Mouse (Mus musculus) midbrain, embryonic 15.5 days (tissue): Measurements from ENCODE around the gene Npepps. TPM values are rescaled to one million over a fixed set of nuclear protein-coding genes. Genes with fewer than 3 reads are reported as not detected.
"Not testable (repeated sequence)": the region's sequence is repeated elsewhere in the genome, so short reads cannot be mapped to it uniquely, and the experiment has no call there.

Source experiments
- ATAC-seq: fragments of 200-750 bp; cut with Nextera tagmentation; replicated peaks from 2 replicates; pipeline ENCODE4 v1.8.0; 2017; ENCODE audit warnings: moderate TSS enrichment
- H3K27ac ChIP-seq: fragments of 300-500 bp; sonication (generic); 2 replicates; pipeline ENCODE4 v1.5.1; 2015; ENCODE audit warnings: mild to moderate bottlenecking, inconsistent platforms
- H3K27me3 ChIP-seq: fragments of 300-500 bp; sonication (generic); replicated peaks from 2 replicates; pipeline ENCODE4 v1.6.1; 2015; ENCODE audit warnings: inconsistent platforms
- H3K36me3 ChIP-seq: fragments of 300-500 bp; sonication (generic); replicated peaks from 2 replicates; pipeline ENCODE4 v1.6.1; 2015; ENCODE audit warnings: inconsistent platforms
- H3K4me1 ChIP-seq: fragments of 300-500 bp; sonication (generic); 2 replicates; pipeline ENCODE4 v1.6.1; 2015; ENCODE audit warnings: inconsistent platforms
- H3K4me2 ChIP-seq: fragments of 300-500 bp; sonication (generic); 2 replicates; pipeline ENCODE4 v1.6.1; 2015; ENCODE audit warnings: inconsistent platforms, mild to moderate bottlenecking, moderate library complexity
- H3K4me3 ChIP-seq: fragments of 300-500 bp; sonication (generic); 2 replicates; pipeline ENCODE4 v1.5.1; 2015; ENCODE audit warnings: mild to moderate bottlenecking, inconsistent platforms
- H3K9ac ChIP-seq: fragments of 300-500 bp; sonication (generic); 2 replicates; pipeline ENCODE4 v1.6.1; 2015; ENCODE audit warnings: mild to moderate bottlenecking, inconsistent platforms
- H3K9me3 ChIP-seq: fragments of 300-500 bp; sonication (generic); 2 replicates; pipeline ENCODE4 v1.6.1; 2016; ENCODE audit warnings: inconsistent platforms
- WGBS: fragments of 180-500 bp; shearing (Covaris S2); methylation state at CpG from one replicate; pipeline ENCODE4 v1.1.7; 2015; ENCODE audit warnings: mixed read lengths; 5-methylcytosine and 5-hydroxymethylcytosine counted together
- polyA plus RNA-seq: library from polyadenylated mRNA; unstranded; fragments of >200 nt; fragmentation: Nextera tagmentation; extraction: Ambion mirVana; gene quantifications from 2 replicates; pipeline ENCODE4 v1.2.1, GENCODE M21; 2015

Gene Npepps
- polyA plus RNA-seq, 1 experiment from 2014 or later, result 161 TPM

DNA sequence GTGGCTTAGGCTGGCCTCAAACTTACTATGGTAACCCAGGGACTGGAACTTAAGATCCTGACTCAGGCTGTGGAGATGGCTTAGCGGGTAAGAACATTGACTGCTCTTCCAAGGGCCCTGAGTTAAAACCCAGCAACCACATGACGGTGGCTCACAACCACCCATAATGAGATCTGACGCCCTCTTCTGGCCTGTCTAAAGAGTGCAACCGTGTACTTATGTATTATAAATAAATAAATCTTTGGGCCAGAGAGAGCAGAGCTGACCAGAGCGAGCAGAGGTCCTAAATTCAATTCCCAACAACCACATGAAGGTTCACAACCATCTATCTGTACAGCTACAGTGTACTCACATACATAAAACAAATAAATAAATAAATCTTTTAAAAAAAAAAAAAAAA is 6.8 kb downstream of the Npepps start:
- Histone ChIP-seq H3K9me3 (no peaks in the 10 kb centered on the region), H3K4me1 (peaks cover 22% of the 10 kb centered on the region), H3K9ac (no peak overlapping the region), H3K27ac (no peak overlapping the region), H3K4me2 (no peak overlapping the region), H3K36me3 (no peaks in the 10 kb centered on the region), H3K27me3 (no peaks in the 10 kb centered on the region), H3K4me3 (no peak overlapping the region)
- no peak for ATAC-seq
- WGBS, result 85% methylated on average over 5 of the region's 5 CpGs

DNA sequence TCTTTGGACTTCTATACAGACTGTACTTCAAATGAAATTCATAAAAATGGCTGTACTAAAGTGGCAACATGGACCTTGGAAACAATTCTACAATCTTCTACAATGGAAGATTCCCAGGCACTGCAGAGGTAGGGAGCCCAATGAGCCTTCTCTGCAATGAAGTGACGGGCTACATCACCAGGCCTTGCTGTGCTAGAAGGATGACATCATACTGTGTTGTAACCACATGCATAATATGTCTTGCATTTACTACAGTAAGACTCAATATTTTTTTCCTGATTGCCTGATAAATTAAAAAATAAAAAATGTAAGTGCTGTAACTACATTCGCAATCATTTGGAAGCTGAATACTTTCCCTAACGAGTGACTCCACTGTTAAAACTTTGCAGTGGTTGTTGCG is 7.6 kb downstream of the Npepps start:
- no peaks in the 10 kb centered on the region for H3K27me3 ChIP-seq
- 96% methylated on average over 4 of the region's 4 CpGs for WGBS
- no peak overlapping the region for H3K9ac ChIP-seq
- H3K4me1 ChIP-seq, result peaks cover 14% of the 10 kb centered on the region
- no peaks in the 10 kb centered on the region for H3K9me3 ChIP-seq
- ATAC-seq, result no peak
- no peaks in the 10 kb centered on the region for H3K36me3 ChIP-seq
- H3K27ac ChIP-seq, result no peak overlapping the region
- no peak overlapping the region for H3K4me3 ChIP-seq
- H3K4me2 ChIP-seq, result no peak overlapping the region

DNA sequence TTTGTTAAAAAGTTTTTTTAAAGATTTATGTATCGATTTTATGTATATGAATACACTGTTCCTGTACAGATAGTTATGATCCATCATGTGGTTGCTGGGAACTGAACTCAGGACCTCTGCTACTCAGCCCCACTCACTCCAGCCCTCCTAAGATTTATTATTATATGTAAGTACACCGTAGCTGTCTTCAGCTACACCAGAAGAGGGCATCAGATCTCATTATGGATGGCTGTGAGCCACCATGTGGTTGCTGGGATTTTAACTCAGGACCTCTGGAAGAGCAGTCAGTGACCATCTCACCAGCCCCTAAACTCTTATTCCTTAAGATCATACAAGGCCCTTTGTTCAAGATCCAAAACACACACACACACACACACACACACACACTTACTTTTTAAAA is 10.4 kb downstream of the Npepps start:
- not testable (repeated sequence) for ATAC-seq, H3K36me3 ChIP-seq, H3K9me3 ChIP-seq, H3K27me3 ChIP-seq, H3K9ac ChIP-seq, H3K27ac ChIP-seq, H3K4me1 ChIP-seq, H3K4me2 ChIP-seq, H3K4me3 ChIP-seq
- WGBS, result 82% methylated on average over 2 of the region's 2 CpGs

- ATAC-seq, H3K27ac ChIP-seq, H3K9me3 ChIP-seq, H3K4me2 ChIP-seq, H3K4me1 ChIP-seq, H3K27me3 ChIP-seq, H3K4me3 ChIP-seq, H3K36me3 ChIP-seq, H3K9ac ChIP-seq: not testable (repeated sequence)
- 97% methylated on average over 1 of the region's 1 CpGs for WGBS
Measured at GRCm38 (mm10) chr11:97266544-97266943, 13.9 kb downstream of the Npepps start.

DNA sequence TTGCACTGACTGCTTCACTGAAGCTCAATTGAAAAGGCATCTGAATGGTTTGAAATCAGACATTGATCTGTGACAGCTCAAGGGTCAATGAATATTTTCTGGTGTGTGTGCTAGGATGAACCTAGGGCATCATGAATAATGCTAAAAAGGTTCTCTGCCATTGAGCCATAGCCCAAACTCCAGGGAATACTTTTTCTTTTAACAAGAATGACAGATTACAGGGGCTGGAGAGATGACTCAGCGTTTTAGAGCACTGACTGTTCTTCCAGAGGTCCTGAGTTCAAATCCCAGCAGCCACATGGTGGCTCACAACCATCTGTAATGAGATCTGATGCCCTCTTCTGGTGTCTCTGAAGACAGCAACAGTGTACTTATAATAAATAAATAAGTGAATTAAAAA is 30.8 kb downstream of the Npepps start:
- not testable (repeated sequence) for H3K9ac ChIP-seq, H3K9me3 ChIP-seq, H3K4me2 ChIP-seq, H3K4me3 ChIP-seq, H3K27me3 ChIP-seq, H3K27ac ChIP-seq, ATAC-seq, H3K4me1 ChIP-seq
- 75% methylated on average over 1 of the region's 1 CpGs for WGBS
- H3K36me3 ChIP-seq, result peaks cover 12% of the 10 kb centered on the region; the same call in 1 of the 2 replicates

GRCm38 (mm10) chr11:97246510-97247159 is 33.8 kb downstream of the Npepps start:
- no peak overlapping the region for H3K27ac ChIP-seq
- H3K36me3 ChIP-seq, result peaks cover 21% of the 10 kb centered on the region; the same call in 1 of the 2 replicates
- no peak overlapping the region for H3K4me3 ChIP-seq
- 93% methylated on average over 10 of the region's 10 CpGs for WGBS
- no peaks in the 10 kb centered on the region for H3K9me3 ChIP-seq
- no peak for ATAC-seq
- H3K9ac ChIP-seq, result no peak overlapping the region
- no peaks in the 10 kb centered on the region for H3K27me3 ChIP-seq
- H3K4me1 ChIP-seq, result no peaks in the 10 kb centered on the region
- H3K4me2 ChIP-seq, result no peak overlapping the region

GRCm38 (mm10) chr11:97241321-97241720 is 39.1 kb downstream of the Npepps start:
- Histone ChIP-seq H3K9ac (no peak overlapping the region), H3K27me3 (no peaks in the 10 kb centered on the region), H3K27ac (no peak overlapping the region), H3K36me3 (peaks cover 19% of the 10 kb centered on the region), H3K4me3 (no peak overlapping the region), H3K4me2 (no peak overlapping the region), H3K9me3 (no peaks in the 10 kb centered on the region), H3K4me1 (no peaks in the 10 kb centered on the region)
- WGBS, result 95% methylated on average over 7 of the region's 7 CpGs
- ATAC-seq, result no peak

DNA sequence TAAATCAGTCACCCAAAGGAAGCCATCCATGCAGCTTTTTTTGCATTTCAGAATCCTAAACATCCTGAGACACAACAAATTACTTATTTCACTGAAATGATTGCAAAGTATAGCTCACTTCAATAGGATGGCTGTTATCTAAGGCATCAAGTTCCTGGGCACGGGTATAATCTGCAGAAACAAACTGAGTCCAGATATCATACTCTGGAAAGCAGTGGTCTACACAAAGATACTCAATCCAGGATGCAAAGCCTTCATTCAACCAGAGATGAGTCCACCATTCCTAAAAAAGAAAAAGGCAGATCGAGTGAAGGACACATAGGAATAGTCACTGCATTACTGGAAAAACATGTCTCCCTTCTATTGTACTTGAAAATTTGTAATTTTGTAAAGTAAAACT is 42.5 kb downstream of the Npepps start:
- H3K9me3 ChIP-seq, result no peaks in the 10 kb centered on the region
- H3K4me2 ChIP-seq, result no peak overlapping the region
- no peak for ATAC-seq
- no peaks in the 10 kb centered on the region for H3K27me3 ChIP-seq
- H3K36me3 ChIP-seq, result peaks cover 19% of the 10 kb centered on the region
- 95% methylated on average over 2 of the region's 2 CpGs for WGBS
- H3K27ac ChIP-seq, result no peak overlapping the region
- H3K4me3 ChIP-seq, result no peak overlapping the region
- H3K4me1 ChIP-seq, result no peaks in the 10 kb centered on the region
- H3K9ac ChIP-seq, result no peak overlapping the region

DNA sequence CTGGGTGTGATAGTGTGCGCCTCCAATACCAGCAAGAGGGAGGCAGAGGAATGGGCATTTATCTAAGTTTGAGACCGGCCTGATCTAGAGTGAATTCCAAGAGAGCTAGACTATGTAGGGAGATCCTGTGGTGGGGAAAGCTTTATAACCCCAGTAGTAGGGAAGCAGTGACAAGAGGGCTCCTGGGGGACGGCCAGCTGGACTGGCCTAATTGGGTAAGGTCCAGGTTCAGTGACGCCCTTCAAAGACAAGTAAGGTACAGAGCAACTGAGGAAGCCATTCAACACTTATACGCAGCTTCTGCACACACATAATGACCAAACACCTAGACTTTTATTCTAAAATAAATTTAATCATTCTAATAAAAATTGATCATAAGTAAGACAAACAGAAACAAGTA is 48.0 kb downstream of the Npepps start:
- Histone ChIP-seq H3K4me2 (no peak overlapping the region), H3K27me3 (no peaks in the 10 kb centered on the region), H3K9ac (no peak overlapping the region), H3K9me3 (no peaks in the 10 kb centered on the region), H3K4me3 (no peak overlapping the region), H3K36me3 (peaks cover 23% of the 10 kb centered on the region), H3K27ac (no peak overlapping the region), H3K4me1 (no peaks in the 10 kb centered on the region)
- no peak for ATAC-seq
- 97% methylated on average over 5 of the region's 5 CpGs for WGBS

DNA sequence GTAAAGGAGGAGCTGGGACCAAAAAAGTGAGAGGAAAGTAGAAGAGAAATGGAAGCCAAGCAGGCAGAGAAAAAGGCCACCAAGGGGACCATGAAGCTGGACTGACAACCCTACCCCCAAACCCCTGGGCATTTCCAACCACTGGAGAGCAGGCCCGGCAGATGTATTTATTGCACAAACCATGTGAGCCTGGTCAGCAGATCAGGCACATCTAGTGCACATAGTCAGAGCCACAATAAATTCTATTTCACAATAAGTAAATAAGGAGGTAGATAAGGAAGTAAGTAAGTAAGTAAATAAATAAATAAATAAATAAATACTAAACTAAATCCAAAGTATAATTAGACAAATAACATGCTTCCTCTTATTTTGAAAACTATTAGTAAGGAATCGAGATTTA is 51.0 kb downstream of the Npepps start:
- H3K4me2 ChIP-seq, result no peak overlapping the region
- H3K36me3 ChIP-seq, result peaks cover 21% of the 10 kb centered on the region
- no peak overlapping the region for H3K4me3 ChIP-seq
- no peaks in the 10 kb centered on the region for H3K27me3 ChIP-seq
- 90% methylated on average over 2 of the region's 2 CpGs for WGBS
- H3K9me3 ChIP-seq, result no peaks in the 10 kb centered on the region
- no peak overlapping the region for H3K27ac ChIP-seq
- no peaks in the 10 kb centered on the region for H3K4me1 ChIP-seq
- ATAC-seq, result no peak
- H3K9ac ChIP-seq, result no peak overlapping the region

GRCm38 (mm10) chr11:97228985-97229384 is 51.5 kb downstream of the Npepps start:
- WGBS, result 94% methylated on average over 7 of the region's 7 CpGs
- Histone ChIP-seq H3K4me1 (no peaks in the 10 kb centered on the region), H3K4me2 (no peak overlapping the region), H3K36me3 (peaks cover 22% of the 10 kb centered on the region), H3K4me3 (no peak overlapping the region), H3K27ac (no peak overlapping the region), H3K27me3 (no peaks in the 10 kb centered on the region), H3K9me3 (no peaks in the 10 kb centered on the region), H3K9ac (no peak overlapping the region)
- no peak for ATAC-seq

DNA sequence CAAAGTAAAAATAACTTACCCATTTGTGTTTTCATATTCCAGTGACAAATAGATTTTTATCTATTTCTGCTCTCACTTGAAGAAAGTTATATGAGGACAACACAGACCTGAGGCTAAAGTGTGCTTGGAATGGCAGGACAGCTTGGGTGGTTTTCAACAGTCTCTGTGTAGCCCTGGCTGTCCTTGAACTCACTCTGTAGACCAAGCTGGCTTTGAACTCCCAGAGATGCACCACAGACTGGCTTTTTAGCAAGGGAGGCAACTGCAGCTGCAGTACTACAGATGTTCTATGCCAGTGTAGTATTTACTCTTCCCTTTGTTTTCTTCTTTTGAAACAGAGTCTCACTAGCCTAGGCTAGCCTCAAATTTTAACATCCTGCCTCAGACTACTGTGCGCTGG is 54.3 kb downstream of the Npepps start:
- Histone ChIP-seq H3K4me2 (no peak overlapping the region), H3K4me1 (no peaks in the 10 kb centered on the region), H3K4me3 (no peak overlapping the region), H3K36me3 (peaks cover 42% of the 10 kb centered on the region), H3K27me3 (no peaks in the 10 kb centered on the region), H3K27ac (no peak overlapping the region), H3K9ac (no peak overlapping the region), H3K9me3 (no peaks in the 10 kb centered on the region)
- no peak for ATAC-seq
- 96% methylated on average over 1 of the region's 1 CpGs for WGBS

GRCm38 (mm10) chr11:97223485-97223884 is 57.0 kb downstream of the Npepps start:
- ATAC-seq, result no peak
- peaks cover 48% of the 10 kb centered on the region for H3K36me3 ChIP-seq
- 38% methylated on average over 3 of the region's 3 CpGs for WGBS

More at GRCm38 (mm10) chr11:97223485-97223884, 57.0 kb downstream of the Npepps start:
- no peak overlapping the region for H3K27ac ChIP-seq
- H3K27me3 ChIP-seq, result no peaks in the 10 kb centered on the region
- no peak overlapping the region for H3K4me3 ChIP-seq
- no peak overlapping the region for H3K9ac ChIP-seq
- H3K4me1 ChIP-seq, result no peaks in the 10 kb centered on the region
- H3K9me3 ChIP-seq, result no peaks in the 10 kb centered on the region
- no peak overlapping the region for H3K4me2 ChIP-seq
